In the genomic region with DNA sequence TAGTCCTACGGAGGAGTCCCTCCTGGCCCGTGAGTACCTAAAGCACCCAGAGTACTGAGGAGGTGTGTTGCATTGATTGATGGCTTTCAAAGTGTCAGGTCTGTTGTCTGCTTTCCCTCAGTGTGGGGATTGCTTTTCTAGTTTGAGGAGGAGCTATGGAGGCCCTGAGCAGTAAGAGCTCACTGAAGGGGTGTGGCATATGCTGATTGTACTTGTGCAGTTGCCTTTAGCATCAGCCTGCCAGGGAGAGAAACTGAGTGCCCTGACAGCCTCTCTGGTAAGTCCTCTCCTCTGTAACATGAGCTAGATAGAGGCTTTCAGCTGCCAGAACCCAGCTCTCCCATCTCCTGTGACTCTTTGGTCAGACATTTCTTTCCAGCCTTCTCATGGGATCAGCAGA, we compare ENCODE assay signal across 11 mouse cellular contexts. TPM values are rescaled to one million over a fixed set of nuclear protein-coding genes. Genes with fewer than 3 reads are reported as not detected.
A peak's percentile ranks its signal among the peaks of the same experiment; 100 is the strongest.
DNase-seq lines count a peak whose midpoint lies in the region; ATAC-seq lines count a peak whose summit lies in the region.
"Had no signal": no experiment of that assay in that cellular context is flagged by ENCODE, and none has a peak within 500 bp of the region (broad histone marks: within the 10 kb centered on the region; RNA-seq: fewer than 3 reads in every experiment).

No protein-coding gene starts in this region.

- H3K27me3 ChIP-seq in kidney, embryonic 15.5 days, result no peaks in the 10 kb centered on the region
- H3K27me3 ChIP-seq in intestine, embryonic 14.5 days (replicated peaks; ENCODE audit: control insufficient read depth, insufficient read depth, low read length), result no peaks in the 10 kb centered on the region
- no peaks in the 10 kb centered on the region for H3K27me3 ChIP-seq in forebrain, embryonic 14.5 days (replicated peaks; ENCODE audit: control insufficient read depth, insufficient read depth, low read length)
- H3K27me3 ChIP-seq in neural tube, embryonic 15.5 days (replicated peaks), result no peaks in the 10 kb centered on the region

- H3K9me3 ChIP-seq in kidney, embryonic 15.5 days (replicated peaks), result no peaks in the 10 kb centered on the region
- H3K9me3 ChIP-seq in intestine, embryonic 14.5 days (ENCODE audit: control insufficient read depth, low read length), result no peaks in the 10 kb centered on the region
- no peaks in the 10 kb centered on the region for H3K9me3 ChIP-seq in forebrain, embryonic 14.5 days (replicated peaks; ENCODE audit: control insufficient read depth, low read length)
- no peaks in the 10 kb centered on the region for H3K9me3 ChIP-seq in neural tube, embryonic 15.5 days (replicated peaks)

- H3K4me2 ChIP-seq in kidney, embryonic 15.5 days, result no peak overlapping the region
- 0 out of 2 replicates have a peak overlapping the region, but pooled peaks have one; percentile 73 for H3K4me2 ChIP-seq in intestine, embryonic 14.5 days (ENCODE audit: low read length)
- no peak overlapping the region for H3K4me2 ChIP-seq in forebrain, embryonic 14.5 days (ENCODE audit: low read length)
- H3K4me2 ChIP-seq in neural tube, embryonic 15.5 days, result no peak overlapping the region

- no peak overlapping the region for H3K27ac ChIP-seq in kidney, embryonic 15.5 days
- no peak overlapping the region for H3K27ac ChIP-seq in intestine, embryonic 14.5 days (ENCODE audit: low read depth)
- H3K27ac ChIP-seq in forebrain, embryonic 14.5 days (ENCODE audit: low read depth, low read length), result no peak overlapping the region
- H3K27ac ChIP-seq in neural tube, embryonic 15.5 days (replicated peaks), result no peak overlapping the region

- peaks cover 77% of the 10 kb centered on the region for H3K4me1 ChIP-seq in kidney, embryonic 15.5 days
- H3K4me1 ChIP-seq in intestine, embryonic 14.5 days (replicated peaks; ENCODE audit: control insufficient read depth, insufficient read depth, low read length), result peaks cover 66% of the 10 kb centered on the region
- peaks cover 18% of the 10 kb centered on the region for H3K4me1 ChIP-seq in forebrain, embryonic 14.5 days (ENCODE audit: control insufficient read depth, insufficient read depth, low read length)
- H3K4me1 ChIP-seq in neural tube, embryonic 15.5 days, result peaks cover 65% of the 10 kb centered on the region

- DNase-seq in kidney, adult 9 months, result peak; percentile 43
- DNase-seq in NIH3T3 (ENCODE audit: low read depth), result peak; percentile 30
- no peak for DNase-seq in intestine, embryonic 14.5 days (ENCODE audit: low spot score)
- peak; percentile 71 to 76 for DNase-seq in spleen, postnatal 36 days (ENCODE audit: low spot score in 2 of 2)
- DNase-seq in forebrain, embryonic 14.5 days (ENCODE audit: low spot score), result no peak
- no peak for DNase-seq in adrenal gland, postnatal 25 days
- DNase-seq: cerebellum, postnatal 25 days had no signal

- H3K4me3 ChIP-seq in kidney, embryonic 15.5 days (replicated peaks), result no peak overlapping the region
- no peak overlapping the region for H3K4me3 ChIP-seq in intestine, embryonic 14.5 days (ENCODE audit: low read depth, low read length)
- no peak overlapping the region for H3K4me3 ChIP-seq in forebrain, embryonic 14.5 days (ENCODE audit: low read depth, low read length)
- H3K4me3 ChIP-seq in neural tube, embryonic 15.5 days (replicated peaks), result no peak overlapping the region

- no peak overlapping the region for H3K9ac ChIP-seq in kidney, embryonic 15.5 days
- no peak overlapping the region for H3K9ac ChIP-seq in intestine, embryonic 14.5 days (ENCODE audit: low read length)
- H3K9ac ChIP-seq in forebrain, embryonic 14.5 days (ENCODE audit: low read length), result no peak overlapping the region
- no peak overlapping the region for H3K9ac ChIP-seq in neural tube, embryonic 15.5 days (replicated peaks)

- no peak for ATAC-seq in kidney, embryonic 15.5 days (replicated peaks; ENCODE audit: low FRiP score)
- ATAC-seq in intestine, embryonic 14.5 days (replicated peaks; ENCODE audit: low FRiP score, low TSS enrichment, low read depth), result no peak
- no peak for ATAC-seq in forebrain, embryonic 14.5 days
- ATAC-seq in neural tube, embryonic 15.5 days (ENCODE audit: low FRiP score), result no peak

- peaks cover 6% of the 10 kb centered on the region for H3K36me3 ChIP-seq in kidney, embryonic 15.5 days
- H3K36me3 ChIP-seq in intestine, embryonic 14.5 days (ENCODE audit: control insufficient read depth, insufficient read depth, low read length), result no peaks in the 10 kb centered on the region; the same call in 1 of the 2 replicates
- H3K36me3 ChIP-seq in forebrain, embryonic 14.5 days (ENCODE audit: control insufficient read depth, insufficient read depth, low read length), result peaks cover 3% of the 10 kb centered on the region; the same call in 1 of the 2 replicates
- no peaks in the 10 kb centered on the region for H3K36me3 ChIP-seq in neural tube, embryonic 15.5 days

- 33% methylated on average over 2 of the region's 2 CpGs for WGBS in kidney, embryonic 15.5 days
- WGBS in intestine, embryonic 14.5 days, result 24% methylated on average over 2 of the region's 2 CpGs
- 81% methylated on average over 2 of the region's 2 CpGs for WGBS in forebrain, embryonic 14.5 days
- WGBS in neural tube, embryonic 15.5 days, result 44% methylated on average over 2 of the region's 2 CpGs

RNA-seq across cellular contexts. Expression of gene Mgat1, which starts 3.3 kb away (rescaled TPM):
- polyA plus RNA-seq in kidney, embryonic 15.5 days (2015; fragmentation: Nextera tagmentation; extraction: Ambion mirVana), result 66.7 and 75.0 TPM in 2 replicates
- polyA plus RNA-seq in intestine, embryonic 14.5 days (2014; fragmentation: Nextera tagmentation; extraction: Ambion mirVana), result 52.9 and 55.4 TPM in 2 replicates
- polyA plus RNA-seq in forebrain, embryonic 14.5 days (2014; fragmentation: Nextera tagmentation; extraction: Ambion mirVana), result 23.5 and 23.8 TPM in 2 replicates
- 34.0 and 46.2 TPM in 2 replicates for polyA plus RNA-seq in neural tube, embryonic 15.5 days (2015; fragmentation: Nextera tagmentation; extraction: Ambion mirVana)
- total RNA-seq in adrenal gland, postnatal 25 days (2021), result 94.2 and 116 TPM in 2 replicates

RNA-seq across cellular contexts. Expression of gene Olfr1393, which starts 30.8 kb away (rescaled TPM):
- not detected in 2 replicates for polyA plus RNA-seq in kidney, embryonic 15.5 days (2015; fragmentation: Nextera tagmentation; extraction: Ambion mirVana)
- polyA plus RNA-seq in intestine, embryonic 14.5 days (2014; fragmentation: Nextera tagmentation; extraction: Ambion mirVana), result 0.12 TPM in 1 of 2 replicates, not detected in the other
- not detected in 2 replicates for polyA plus RNA-seq in forebrain, embryonic 14.5 days (2014; fragmentation: Nextera tagmentation; extraction: Ambion mirVana)
- polyA plus RNA-seq in neural tube, embryonic 15.5 days (2015; fragmentation: Nextera tagmentation; extraction: Ambion mirVana), result not detected in 2 replicates
- total RNA-seq in adrenal gland, postnatal 25 days (2021), result not detected in 2 replicates

RNA-seq across cellular contexts. Expression of gene Olfr1392, which starts 37.8 kb away (rescaled TPM):
- polyA plus RNA-seq in kidney, embryonic 15.5 days (2015; fragmentation: Nextera tagmentation; extraction: Ambion mirVana), result 0.10 and 0.15 TPM in 2 replicates
- not detected in 2 replicates for polyA plus RNA-seq in intestine, embryonic 14.5 days (2014; fragmentation: Nextera tagmentation; extraction: Ambion mirVana)
- not detected in 2 replicates for polyA plus RNA-seq in forebrain, embryonic 14.5 days (2014; fragmentation: Nextera tagmentation; extraction: Ambion mirVana)
- not detected in 2 replicates for polyA plus RNA-seq in neural tube, embryonic 15.5 days (2015; fragmentation: Nextera tagmentation; extraction: Ambion mirVana)
- total RNA-seq in adrenal gland, postnatal 25 days (2021), result not detected in 2 replicates
- total RNA-seq: layer of hippocampus, postnatal 14 days had no signal

RNA-seq across cellular contexts. Expression of gene Zfp62, which starts 44.2 kb away (rescaled TPM):
- 40.5 and 41.9 TPM in 2 replicates for polyA plus RNA-seq in kidney, embryonic 15.5 days (2015; fragmentation: Nextera tagmentation; extraction: Ambion mirVana)
- polyA plus RNA-seq in intestine, embryonic 14.5 days (2014; fragmentation: Nextera tagmentation; extraction: Ambion mirVana), result 34.5 and 39.6 TPM in 2 replicates
- 56.6 and 64.7 TPM in 2 replicates for polyA plus RNA-seq in forebrain, embryonic 14.5 days (2014; fragmentation: Nextera tagmentation; extraction: Ambion mirVana)
- polyA plus RNA-seq in neural tube, embryonic 15.5 days (2015; fragmentation: Nextera tagmentation; extraction: Ambion mirVana), result 33.6 and 38.2 TPM in 2 replicates
- 36.2 and 38.8 TPM in 2 replicates for total RNA-seq in adrenal gland, postnatal 25 days (2021)

RNA-seq across cellular contexts. Expression of gene Olfr10, which starts 57.3 kb away (rescaled TPM):
- polyA plus RNA-seq in kidney, embryonic 15.5 days (2015; fragmentation: Nextera tagmentation; extraction: Ambion mirVana), result not detected in 2 replicates
- not detected in 2 replicates for polyA plus RNA-seq in intestine, embryonic 14.5 days (2014; fragmentation: Nextera tagmentation; extraction: Ambion mirVana)
- polyA plus RNA-seq in forebrain, embryonic 14.5 days (2014; fragmentation: Nextera tagmentation; extraction: Ambion mirVana), result not detected in 2 replicates
- polyA plus RNA-seq in neural tube, embryonic 15.5 days (2015; fragmentation: Nextera tagmentation; extraction: Ambion mirVana), result not detected in 2 replicates
- total RNA-seq in adrenal gland, postnatal 25 days (2021), result not detected in 2 replicates
- total RNA-seq: layer of hippocampus, postnatal 14 days had no signal
- polyA plus RNA-seq: gonadal fat pad, adult 2 months had no signal

Comparison
In these comparisons a context has a peak if more than half of its experiments do, and no peak if none do; other contexts are left out.
1. DNase-seq: peak in kidney, adult 9 months (single experiment), NIH3T3 (single experiment) and spleen, postnatal 36 days (2 of 2); none in intestine, embryonic 14.5 days (single experiment), forebrain, embryonic 14.5 days (single experiment) and adrenal gland, postnatal 25 days (single experiment).